Mouse (Mus musculus) thymus, adult 2 months (tissue): ENCODE data around the gene Tnpo2.

Source experiments
- CTCF ChIP-seq: fragments of 200-500 bp; IDR thresholded peaks from 2 replicates; pipeline ENCODE4 v1.5.1; 2012; ENCODE audit warnings: mild to moderate bottlenecking, control low read depth, low read length, moderate library complexity, borderline replicate concordance; ENCODE audit not compliant: control insufficient read depth, poor library complexity, insufficient read depth; ENCODE audit errors: extremely low read depth
- POLR2A ChIP-seq: fragments of 200-500 bp; IDR thresholded peaks from 2 replicates; pipeline ENCODE4 v1.6.1; 2012; ENCODE audit warnings: mild to moderate bottlenecking, low read length, control low read depth, moderate library complexity; ENCODE audit not compliant: control insufficient read depth, poor library complexity, insufficient read depth; ENCODE audit errors: extremely low read depth

DNA sequence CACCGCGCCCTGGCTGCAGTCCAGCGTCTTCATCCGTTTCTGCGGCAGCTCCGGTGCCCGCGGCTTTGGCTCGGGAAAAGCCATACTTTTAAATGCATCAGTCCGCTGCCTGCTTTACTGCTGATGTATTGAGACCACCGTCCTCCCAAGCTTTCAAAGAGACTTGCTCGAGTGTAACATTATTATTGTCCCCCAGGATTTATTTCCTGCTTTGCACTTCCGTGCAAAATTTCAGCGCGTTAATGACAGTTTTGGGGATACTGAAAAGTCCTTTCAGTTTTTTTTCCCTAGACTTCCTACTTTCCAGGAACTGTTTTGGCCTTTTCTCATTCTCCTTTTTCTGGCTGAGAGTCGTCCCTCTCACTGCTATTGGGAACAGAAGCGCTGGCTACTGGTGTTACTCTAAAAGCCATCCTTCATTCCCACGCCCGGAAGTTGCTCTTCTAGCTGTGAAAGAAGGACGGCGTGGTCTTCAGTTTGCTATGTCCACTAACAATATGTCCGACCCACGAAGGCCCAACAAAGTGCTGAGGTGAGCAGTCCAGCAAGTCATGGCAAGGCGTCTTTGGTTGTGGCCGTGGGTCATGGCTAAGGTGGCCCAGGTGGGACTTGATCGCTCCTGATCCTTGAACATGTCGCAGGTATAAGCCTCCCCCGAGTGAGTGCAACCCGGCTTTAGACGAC lies 44.0 kb downstream of the Tnpo2 start, which contains the start of gene Wdr83os:
- TF ChIP-seq CTCF (no peak), POLR2A (no peak)
